19 mouse cellular contexts compared by ENCODE assay signal in the genomic region with DNA sequence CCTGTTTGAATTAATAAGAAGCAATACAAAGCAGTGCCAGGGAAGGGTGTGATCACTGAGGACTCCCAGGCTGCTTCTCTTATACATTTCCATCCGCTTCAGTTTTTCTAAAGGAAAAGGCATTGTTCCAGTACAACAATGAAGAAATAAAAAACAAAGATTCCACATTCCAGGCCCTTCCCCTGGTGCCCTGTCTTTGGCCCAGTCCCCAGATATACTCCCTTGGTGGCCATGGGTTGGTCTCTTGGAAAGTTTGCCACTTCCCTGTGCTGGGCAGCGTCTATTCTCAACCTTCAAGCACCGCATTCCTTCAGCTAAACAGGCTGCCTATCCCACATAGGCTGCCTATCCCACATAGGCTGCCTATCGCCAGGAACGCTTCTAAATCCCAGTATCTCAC. TPM values are rescaled to one million over a fixed set of nuclear protein-coding genes. Genes with fewer than 3 reads are reported as not detected.
DNase-seq lines count a peak whose midpoint lies in the region; ATAC-seq and TF ChIP-seq lines count a peak whose summit lies in the region.
"Had no signal": no experiment of that assay in that cellular context is flagged by ENCODE, and none has a peak within 500 bp of the region (broad histone marks: within the 10 kb centered on the region; RNA-seq: fewer than 3 reads in every experiment).

No protein-coding gene starts in this region.

- TF ChIP-seq CTCF in hindbrain, postnatal 0 days (IDR thresholded peaks at IDR 0.05; ENCODE audit: low read depth), result no peak

- WGBS in heart, embryonic 15.5 days, result 85% methylated on average over 5 of the region's 5 CpGs
- WGBS in hindbrain, postnatal 0 days, result 75% methylated on average over 5 of the region's 5 CpGs

- no peak overlapping the region for H3K4me2 ChIP-seq in heart, embryonic 15.5 days
- H3K4me2 ChIP-seq in hindbrain, postnatal 0 days (ENCODE audit: low read depth, low read length), result no peak overlapping the region
- H3K4me2 ChIP-seq: forebrain, embryonic 13.5 days; heart, embryonic 11.5 days; hindbrain, embryonic 12.5 days had no signal

- H3K9ac ChIP-seq in heart, embryonic 15.5 days, result no peak overlapping the region
- no peak overlapping the region for H3K9ac ChIP-seq in hindbrain, postnatal 0 days (replicated peaks; ENCODE audit: low read length)
- H3K9ac ChIP-seq: forebrain, embryonic 13.5 days; hindbrain, embryonic 12.5 days had no signal

- no peaks in the 10 kb centered on the region; the same call in 1 of the 2 replicates for H3K9me3 ChIP-seq in heart, embryonic 15.5 days (replicated peaks)
- no peaks in the 10 kb centered on the region for H3K9me3 ChIP-seq in hindbrain, postnatal 0 days (ENCODE audit: low read length)
- H3K9me3 ChIP-seq: forebrain, embryonic 13.5 days had no signal

- ATAC-seq in heart, embryonic 15.5 days (replicated peaks; ENCODE audit: insufficient number of reproducible peaks, insufficient read depth, low FRiP score, low read depth), result no peak
- no peak for ATAC-seq in hindbrain, postnatal 0 days
- ATAC-seq: CD4-positive, CD25-positive, alpha-beta regulatory T cell, adult 4 months; forebrain, embryonic 13.5 days; hindbrain, embryonic 16.5 days had no signal

- H3K36me3 ChIP-seq in heart, embryonic 15.5 days, result peaks cover 37% of the 10 kb centered on the region
- 0 out of 2 replicates have a peak, but pooled peaks cover 5% of the 10 kb centered on the region for H3K36me3 ChIP-seq in hindbrain, postnatal 0 days (ENCODE audit: insufficient read depth, low read length)

- no peaks in the 10 kb centered on the region for H3K27me3 ChIP-seq in heart, embryonic 15.5 days
- H3K27me3 ChIP-seq in hindbrain, postnatal 0 days (ENCODE audit: insufficient read depth, low read length), result no peaks in the 10 kb centered on the region
- H3K27me3 ChIP-seq: forebrain, embryonic 13.5 days; hindbrain, embryonic 12.5 days had no signal

- H3K4me3 ChIP-seq in heart, embryonic 15.5 days, result no peak overlapping the region
- no peak overlapping the region for H3K4me3 ChIP-seq in hindbrain, postnatal 0 days (ENCODE audit: low read length)
- H3K4me3 ChIP-seq: forebrain, embryonic 13.5 days; hindbrain, embryonic 12.5 days had no signal

- peak; percentile 45 for DNase-seq in adrenal gland, postnatal 10 days
- no peak for DNase-seq in adrenal gland, postnatal 4 days (ENCODE audit: low spot score in 2 of 2)
- no peak for DNase-seq in heart, postnatal 4 days
- peak; percentile 28 for DNase-seq in lung, postnatal 10 days
- no peak for DNase-seq in lung, postnatal 14 days
- DNase-seq in hindbrain, postnatal 0 days (ENCODE audit: low spot score), result no peak
- DNase-seq: B cell, adult 2 months; cerebellum, adult 18-20 months; cerebellum, adult 9-11 months; cerebellum, postnatal 36 days; heart, adult 18-20 months; heart, postnatal 36 days; kidney, adult 11 months had no signal

- H3K4me1 ChIP-seq in heart, embryonic 15.5 days (replicated peaks), result peaks cover under 1% of the 10 kb centered on the region; the same call in 1 of the 2 replicates
- H3K4me1 ChIP-seq in hindbrain, postnatal 0 days (ENCODE audit: insufficient read depth, low read length), result no peaks in the 10 kb centered on the region
- H3K4me1 ChIP-seq: forebrain, embryonic 13.5 days; hindbrain, embryonic 12.5 days had no signal

- H3K27ac ChIP-seq in heart, embryonic 15.5 days, result peak overlapping the region; percentile 19; the same call in 1 of the 2 replicates
- H3K27ac ChIP-seq in hindbrain, postnatal 0 days, result no peak overlapping the region
- H3K27ac ChIP-seq: forebrain, embryonic 13.5 days; hindbrain, embryonic 12.5 days had no signal

RNA-seq across cellular contexts. Expression of a gene that starts 10.7 kb away (rescaled TPM):
- 100 to 1,000 TPM; 194 to 208 TPM for total RNA-seq in adrenal gland, postnatal 10 days (2021)
- 100 to 1,000 TPM; 146 to 153 TPM for total RNA-seq in adrenal gland, postnatal 4 days (2021)
- 87.6 and 87.7 TPM in 2 replicates for polyA plus RNA-seq in heart, embryonic 15.5 days (2015; fragmentation: Nextera tagmentation; extraction: Ambion mirVana)
- total RNA-seq in heart, postnatal 4 days (2021), result 10 to 100 TPM; 73.8 to 77.5 TPM
- 86.9 and 90.1 TPM in 2 replicates for total RNA-seq in hindbrain, postnatal 0 days (2014; rRNA removed)
- 67.4 and 71.2 TPM in 2 replicates for polyA plus RNA-seq in hindbrain, postnatal 0 days (2015; fragmentation: Nextera tagmentation; extraction: Ambion mirVana)

RNA-seq across cellular contexts. Expression of a gene that starts 46.9 kb away (rescaled TPM):
- total RNA-seq in adrenal gland, postnatal 10 days (2021), result 10 to 100 TPM; 31.8 to 39.0 TPM
- total RNA-seq in adrenal gland, postnatal 4 days (2021), result 10 to 100 TPM; 44.8 to 46.0 TPM
- 41.3 and 44.8 TPM in 2 replicates for polyA plus RNA-seq in heart, embryonic 15.5 days (2015; fragmentation: Nextera tagmentation; extraction: Ambion mirVana)
- total RNA-seq in heart, postnatal 4 days (2021), result 10 to 100 TPM; 61.7 to 67.8 TPM
- total RNA-seq in hindbrain, postnatal 0 days (2014; rRNA removed), result 40.0 and 61.8 TPM in 2 replicates
- 34.6 and 36.2 TPM in 2 replicates for polyA plus RNA-seq in hindbrain, postnatal 0 days (2015; fragmentation: Nextera tagmentation; extraction: Ambion mirVana)

Comparison
In these comparisons a context has a peak if more than half of its experiments do, and no peak if none do; other contexts are left out.
1. DNase-seq: peak in adrenal gland, postnatal 10 days (single experiment) and lung, postnatal 10 days (single experiment); none in adrenal gland, postnatal 4 days (0 of 2), heart, postnatal 4 days (single experiment), lung, postnatal 14 days (single experiment) and hindbrain, postnatal 0 days (single experiment).